Mouse (Mus musculus) heart, embryonic 12.5 days (tissue): ENCODE measurements at regions not wholly inside any gene's neighbourhood (a gene's known extent, or its start where the extent isn't known, plus 50 kb on each side); places are given as distances from the start of the nearest gene placed in this dataset.

Experiments
- ATAC-seq: fragments of 200-750 bp; cut with Nextera tagmentation; 2 replicates; pipeline ENCODE4 v1.8.0; 2017; ENCODE audit warnings: moderate TSS enrichment, moderate library complexity; ENCODE audit not compliant: insufficient number of reproducible peaks, low FRiP score
- H3K27ac ChIP-seq: fragments of 300-500 bp; sonication (generic); 2 replicates; pipeline ENCODE4 v1.5.1; 2016; ENCODE audit warnings: mild to moderate bottlenecking, moderate library complexity; ENCODE audit not compliant: poor library complexity, severe bottlenecking
- H3K27me3 ChIP-seq: fragments of 300-500 bp; sonication (generic); replicated peaks from 2 replicates; pipeline ENCODE4 v1.6.1; 2016; ENCODE audit warnings: mild to moderate bottlenecking, moderate library complexity
- H3K36me3 ChIP-seq: fragments of 300-500 bp; sonication (generic); 2 replicates; pipeline ENCODE4 v1.6.1; 2016; ENCODE audit warnings: mild to moderate bottlenecking, moderate library complexity
- H3K4me1 ChIP-seq: fragments of 300-500 bp; sonication (generic); replicated peaks from 2 replicates; pipeline ENCODE4 v1.6.1; 2016; ENCODE audit warnings: mild to moderate bottlenecking
- H3K4me2 ChIP-seq: fragments of 300-500 bp; sonication (generic); 2 replicates; pipeline ENCODE4 v1.6.1; 2016; ENCODE audit warnings: mild to moderate bottlenecking, moderate library complexity
- H3K4me3 ChIP-seq: fragments of 300-500 bp; sonication (generic); 2 replicates; pipeline ENCODE4 v1.5.1; 2016; ENCODE audit warnings: mild to moderate bottlenecking
- H3K9ac ChIP-seq: fragments of 300-500 bp; sonication (generic); 2 replicates; pipeline ENCODE4 v1.6.1; 2016; ENCODE audit warnings: mild to moderate bottlenecking, moderate library complexity
- H3K9me3 ChIP-seq: fragments of 300-500 bp; sonication (generic); replicated peaks from 2 replicates; pipeline ENCODE4 v1.6.1; 2016; ENCODE audit warnings: mild to moderate bottlenecking, moderate library complexity
- WGBS: fragments of 180-500 bp; shearing (Covaris S2); methylation state at CpG from one replicate; pipeline ENCODE4 v1.1.7; 2016; 5-methylcytosine and 5-hydroxymethylcytosine counted together

DNA sequence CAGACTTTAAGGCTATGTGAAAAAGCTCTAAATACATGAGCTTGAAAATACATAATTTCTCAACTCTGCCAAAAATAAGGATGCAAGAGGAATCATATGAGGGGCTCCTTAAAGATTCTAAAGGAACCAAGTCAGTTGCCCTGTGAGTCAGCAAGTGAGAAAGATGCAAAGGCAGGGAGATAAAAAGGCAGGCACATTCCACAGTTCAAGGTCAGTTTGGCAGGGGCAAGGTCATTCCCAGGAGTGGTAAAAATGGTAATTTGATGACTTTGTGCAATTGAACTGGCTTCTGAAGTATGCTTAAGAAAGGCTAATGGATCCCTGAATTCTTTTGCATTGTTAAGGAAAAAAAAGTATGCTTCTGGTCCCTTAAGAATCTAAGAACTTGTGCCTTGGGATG, 131.5 kb downstream of the Zfp951 start:
- H3K36me3 ChIP-seq: no peaks in the 10 kb centered on the region
- no peak overlapping the region for H3K4me3 ChIP-seq

DNA sequence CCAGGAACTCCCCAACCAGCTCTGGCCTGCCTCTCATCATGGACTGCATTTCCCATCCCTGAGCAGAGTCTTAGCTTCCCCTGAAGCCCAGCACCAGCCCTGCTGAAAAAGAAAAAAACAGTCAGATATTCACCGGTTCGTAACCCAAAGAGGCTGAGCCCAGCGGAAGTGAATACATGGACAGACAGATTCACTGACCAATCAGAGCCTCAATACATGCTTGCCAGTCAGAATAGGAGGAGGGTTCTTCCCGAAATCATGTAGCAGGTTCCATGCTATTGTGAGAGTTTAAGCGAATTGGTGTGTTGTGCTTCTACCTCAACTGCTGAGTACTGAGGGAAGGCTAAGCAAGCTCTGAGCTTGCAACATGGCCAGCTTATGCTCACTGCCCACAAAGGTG, 137.3 kb downstream of the Zfp951 start:
- Histone ChIP-seq H3K9ac (no peak overlapping the region), H3K4me3 (no peak overlapping the region), H3K36me3 (no peaks in the 10 kb centered on the region), H3K4me1 (no peaks in the 10 kb centered on the region), H3K27me3 (no peaks in the 10 kb centered on the region), H3K27ac (no peak overlapping the region), H3K4me2 (no peak overlapping the region), H3K9me3 (peaks cover 34% of the 10 kb centered on the region)
- no peak for ATAC-seq
- WGBS: 83% methylated on average over 5 of the region's 5 CpGs

More for the DNA sequence above, 131.5 kb downstream of the Zfp951 start:
- ATAC-seq: no peak
- Histone ChIP-seq H3K4me1 (no peaks in the 10 kb centered on the region), H3K9me3 (peaks cover 6% of the 10 kb centered on the region; the same call in 1 of the 2 replicates), H3K27me3 (no peaks in the 10 kb centered on the region), H3K27ac (no peak overlapping the region), H3K4me2 (no peak overlapping the region), H3K9ac (no peak overlapping the region)

GRCm38 (mm10) chr5:104716956-104717355, 142.9 kb downstream of the Zfp951 start:
- no peaks in the 10 kb centered on the region for H3K4me1 ChIP-seq
- no peak overlapping the region for H3K27ac ChIP-seq
- H3K9ac ChIP-seq: no peak overlapping the region
- no peak for ATAC-seq
- WGBS: 84% methylated on average over 11 of the region's 11 CpGs
- H3K27me3 ChIP-seq: no peaks in the 10 kb centered on the region
- H3K9me3 ChIP-seq: peaks cover 57% of the 10 kb centered on the region
- H3K4me2 ChIP-seq: no peak overlapping the region
- no peak overlapping the region for H3K4me3 ChIP-seq
- H3K36me3 ChIP-seq: no peaks in the 10 kb centered on the region
